In the genomic region with DNA sequence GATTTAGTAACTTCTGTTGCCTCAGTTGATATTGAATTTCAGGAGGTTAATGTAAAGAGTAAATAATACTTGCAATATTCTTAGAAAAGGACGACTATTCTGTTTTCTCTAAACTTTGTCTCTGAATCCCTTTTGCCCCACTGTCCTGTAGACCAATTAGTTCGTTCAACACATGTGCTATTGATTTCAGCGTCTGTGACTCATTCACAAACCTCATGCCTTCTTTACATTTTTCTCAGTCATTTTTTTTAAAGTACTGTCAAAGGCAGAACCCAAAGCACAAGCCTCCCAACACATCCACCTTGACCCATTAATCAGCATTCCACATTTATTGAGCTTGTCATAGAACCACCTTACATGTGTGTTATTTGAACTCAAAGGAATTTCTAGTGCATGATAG, we compare ENCODE assay signal across 33 mouse cellular contexts.
"Had no signal": no experiment of that assay in that cellular context is flagged by ENCODE, and none has a peak within 500 bp of the region (broad histone marks: within the 10 kb centered on the region; RNA-seq: fewer than 3 reads in every experiment).

No protein-coding gene starts in this region.

- ATAC-seq: hindbrain, embryonic 16.5 days; hindbrain, postnatal 0 days; inflammation-experienced regulatory T-cells, adult 6 months; intestine, embryonic 15.5 days; intestine, embryonic 16.5 days; intestine, postnatal 0 days had no signal

- H3K36me3 ChIP-seq: heart, embryonic 13.5 days; heart, embryonic 15.5 days; hindbrain, embryonic 10.5 days; hindbrain, embryonic 12.5 days; hindbrain, embryonic 13.5 days; hindbrain, embryonic 15.5 days; intestine, embryonic 15.5 days; kidney, embryonic 15.5 days had no signal

- H3K9ac ChIP-seq: heart, embryonic 13.5 days; heart, embryonic 15.5 days; hindbrain, embryonic 12.5 days; hindbrain, embryonic 13.5 days; hindbrain, embryonic 14.5 days; hindbrain, embryonic 15.5 days; intestine, embryonic 15.5 days; kidney, embryonic 15.5 days had no signal

- H3K4me3 ChIP-seq: heart, embryonic 13.5 days; heart, embryonic 15.5 days; hindbrain, embryonic 10.5 days; hindbrain, embryonic 12.5 days; hindbrain, embryonic 13.5 days; hindbrain, embryonic 15.5 days; intestine, embryonic 15.5 days; kidney, embryonic 15.5 days; layer of hippocampus, adult 2 months; left cerebral cortex, adult 2 months had no signal

- H3K9me3 ChIP-seq: heart, embryonic 13.5 days; heart, embryonic 15.5 days; hindbrain, embryonic 10.5 days; hindbrain, embryonic 12.5 days; hindbrain, embryonic 13.5 days; hindbrain, embryonic 15.5 days; intestine, embryonic 15.5 days; kidney, embryonic 15.5 days had no signal

- H3K4me1 ChIP-seq: heart, embryonic 13.5 days; heart, embryonic 15.5 days; hindbrain, embryonic 10.5 days; hindbrain, embryonic 12.5 days; hindbrain, embryonic 13.5 days; hindbrain, embryonic 15.5 days; intestine, embryonic 15.5 days; kidney, embryonic 15.5 days had no signal

- DNase-seq: heart, postnatal 10 days; heart, postnatal 14 days; heart, postnatal 36 days; heart, postnatal 4 days; kidney, adult 11 months; kidney, adult 18-20 months; kidney, adult 2 months; kidney, adult 8-10 months; kidney, adult 9 months; kidney, postnatal 10 days; kidney, postnatal 14 days; kidney, postnatal 25 days; kidney, postnatal 36 days; kidney, postnatal 4 days; layer of hippocampus, adult 9-11 months; layer of hippocampus, postnatal 36 days had no signal

- H3K4me2 ChIP-seq: heart, embryonic 13.5 days; heart, embryonic 15.5 days; hindbrain, embryonic 12.5 days; hindbrain, embryonic 13.5 days; hindbrain, embryonic 14.5 days; hindbrain, embryonic 15.5 days; intestine, embryonic 15.5 days; kidney, embryonic 15.5 days had no signal

- H3K27me3 ChIP-seq: heart, embryonic 13.5 days; heart, embryonic 15.5 days; hindbrain, embryonic 12.5 days; hindbrain, embryonic 13.5 days; hindbrain, embryonic 15.5 days; intestine, embryonic 15.5 days; kidney, embryonic 15.5 days had no signal

- H3K27ac ChIP-seq: heart, embryonic 13.5 days; heart, embryonic 15.5 days; hindbrain, embryonic 10.5 days; hindbrain, embryonic 12.5 days; hindbrain, embryonic 13.5 days; hindbrain, embryonic 14.5 days; hindbrain, embryonic 15.5 days; hindbrain, postnatal 0 days; intestine, embryonic 15.5 days; kidney, embryonic 15.5 days; kidney, postnatal 0 days; layer of hippocampus, adult 2 months; left cerebral cortex, adult 2 months had no signal
